Mouse (Mus musculus): ENCODE results near the gene Btbd35f13.
"Not testable (repeated sequence)": the region's sequence is repeated elsewhere in the genome, so short reads cannot be mapped to it uniquely, and the experiment has no call there.

Gene Btbd35f13

DNA sequence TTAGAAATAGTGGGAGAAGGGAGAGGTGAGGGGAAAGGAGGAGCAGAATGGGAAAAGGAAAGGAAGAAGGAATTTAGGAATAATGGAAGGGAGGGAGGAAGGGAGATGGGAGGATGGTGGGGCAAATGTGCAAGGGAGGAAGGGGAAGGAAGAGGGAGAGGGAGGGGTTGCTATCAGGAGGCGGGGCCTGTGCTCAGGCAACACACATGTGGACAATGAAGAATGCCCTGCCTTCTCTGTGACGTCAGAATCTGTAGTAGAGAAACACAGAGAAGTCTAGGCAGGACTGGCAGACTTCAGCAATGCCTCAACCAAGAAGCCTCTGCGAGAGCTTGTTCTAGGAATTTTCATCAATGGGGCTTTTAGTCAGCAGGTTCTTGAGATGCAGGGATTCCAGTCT, at the start of gene Btbd35f13:
TSS of gene Btbd35f13 (plus strand) at position 301 of the 400 bp plus-strand sequence.
- DNase-seq (ENCODE audit: low spot score) = not testable (repeated sequence)

DNA sequence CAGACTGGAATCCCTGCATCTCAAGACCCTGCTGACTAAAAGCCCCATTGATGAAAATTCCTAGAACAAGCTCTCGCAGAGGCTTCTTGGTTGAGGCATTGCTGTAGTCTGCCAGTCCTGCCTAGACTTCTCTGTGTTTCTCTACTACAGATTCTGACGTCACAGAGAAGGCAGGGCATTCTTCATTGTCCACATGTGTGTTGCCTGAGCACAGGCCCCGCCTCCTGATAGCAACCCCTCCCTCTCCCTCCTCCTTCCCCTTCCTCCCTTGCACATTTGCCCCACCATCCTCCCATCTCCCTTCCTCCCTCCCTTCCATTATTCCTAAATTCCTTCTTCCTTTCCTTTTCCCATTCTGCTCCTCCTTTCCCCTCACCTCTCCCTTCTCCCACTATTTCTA, 45.3 kb downstream of the Btbd35f13 start, which contains the start of gene Btbd35f14:
TSS of gene Btbd35f14 (minus strand) at position 101 of the 400 bp plus-strand sequence.
- not testable (repeated sequence) for DNase-seq (ENCODE audit: low spot score)

Data from spleen, adult 12 weeks (tissue).